Mouse (Mus musculus): ENCODE data around the gene Dbn1. TPM values are rescaled to one million over a fixed set of nuclear protein-coding genes. Genes with fewer than 3 reads are reported as not detected.
A peak's percentile ranks its signal among the peaks of the same experiment; 100 is the strongest.

Dbn1 gene
- polyA plus RNA-seq, 1 experiment from 2014 or later: 43.0 TPM

DNA sequence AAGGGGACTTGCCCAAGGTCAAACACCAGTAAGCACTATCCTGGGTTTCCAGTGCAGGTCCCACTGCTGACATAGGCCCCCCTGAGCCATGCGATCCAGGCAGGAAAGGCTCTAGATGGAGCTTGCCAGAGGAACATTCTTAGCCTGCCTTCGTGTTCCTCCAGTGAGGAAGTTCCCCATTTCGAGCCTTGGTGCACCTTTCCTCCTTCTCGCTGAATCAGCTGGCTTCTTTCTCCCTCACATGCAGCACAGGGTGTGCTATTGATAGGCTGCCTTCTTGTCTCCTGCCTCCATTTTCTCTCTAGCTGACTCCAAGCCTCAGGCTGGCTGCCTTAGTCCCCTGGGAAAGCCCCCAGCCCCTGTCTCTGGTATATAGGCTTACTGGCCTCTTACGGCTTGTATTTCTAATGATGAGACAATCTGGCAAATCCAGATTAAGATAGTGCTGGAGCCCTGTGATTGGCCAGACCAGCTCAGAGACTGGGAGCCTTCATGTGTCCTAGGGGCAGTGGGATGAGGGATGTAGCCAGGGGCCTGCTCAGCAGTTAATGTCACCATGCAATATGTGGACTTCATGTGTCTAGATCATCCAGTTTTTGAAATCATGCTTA is 22.0 kb downstream of the Dbn1 start:
- no peaks in the 10 kb centered on the region for H3K9me3 ChIP-seq (ENCODE audit: low read length)
- WGBS: 68% methylated on average over 5 of the region's 5 CpGs
- H3K4me1 ChIP-seq (ENCODE audit: insufficient read depth, low read depth, low read length): peaks cover 13% of the 10 kb centered on the region
- no peak overlapping the region for H3K27ac ChIP-seq (ENCODE audit: low read length)
- ATAC-seq (no peak), DNase-seq (ENCODE audit: low spot score) (no peak)
- peaks cover 6% of the 10 kb centered on the region; the same call in 1 of the 2 replicates for H3K36me3 ChIP-seq (ENCODE audit: insufficient read depth, low read length)
- no peak overlapping the region for H3K9ac ChIP-seq (replicated peaks; ENCODE audit: low read depth)
- TF ChIP-seq CTCF (IDR thresholded peaks at IDR 0.05) (no peak), EP300 (IDR thresholded peaks at IDR 0.05) (no peak)
- H3K4me3 ChIP-seq (ENCODE audit: low read depth, low read length): no peak overlapping the region
- H3K27me3 ChIP-seq (replicated peaks; ENCODE audit: insufficient read depth, low read length): 0 out of 2 replicates have a peak, but pooled peaks cover 7% of the 10 kb centered on the region
- no peak overlapping the region for H3K4me2 ChIP-seq (replicated peaks; ENCODE audit: low read depth, low read length)

DNA sequence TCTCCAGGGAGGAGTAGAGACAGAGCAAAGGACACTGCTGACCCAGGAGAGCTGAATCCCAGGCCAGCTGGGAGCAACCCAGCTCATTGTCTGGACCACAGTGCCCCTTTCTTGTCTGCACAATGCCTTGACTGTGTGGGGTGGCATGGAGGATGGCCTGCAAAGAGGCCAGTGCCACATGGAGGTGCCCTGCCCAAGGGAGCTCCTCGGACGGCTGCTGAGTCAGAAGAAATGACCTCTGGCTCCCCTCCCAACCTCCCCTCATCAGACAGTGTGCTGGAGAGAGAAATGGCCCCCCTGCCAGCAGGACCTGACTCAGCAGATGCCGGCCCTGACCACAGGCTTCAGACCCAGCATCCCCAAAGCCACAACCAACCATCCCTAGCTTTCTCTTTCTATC is 22.7 kb downstream of the Dbn1 start:
- Histone ChIP-seq H3K4me1 (ENCODE audit: insufficient read depth, low read depth, low read length) (peaks cover 10% of the 10 kb centered on the region; the same call in 1 of the 2 replicates), H3K9me3 (ENCODE audit: low read length) (no peaks in the 10 kb centered on the region), H3K27ac (ENCODE audit: low read length) (no peak overlapping the region), H3K4me2 (replicated peaks; ENCODE audit: low read depth, low read length) (no peak overlapping the region), H3K4me3 (ENCODE audit: low read depth, low read length) (no peak overlapping the region), H3K9ac (replicated peaks; ENCODE audit: low read depth) (no peak overlapping the region), H3K36me3 (ENCODE audit: insufficient read depth, low read length) (peaks cover 6% of the 10 kb centered on the region; the same call in 1 of the 2 replicates), H3K27me3 (replicated peaks; ENCODE audit: insufficient read depth, low read length) (no peaks in the 10 kb centered on the region)
- no peak for DNase-seq (ENCODE audit: low spot score)
- no peak for ATAC-seq
- TF ChIP-seq EP300 (IDR thresholded peaks at IDR 0.05) (no peak), CTCF (IDR thresholded peaks at IDR 0.05) (no peak)
- 44% methylated on average over 3 of the region's 3 CpGs for WGBS

DNA sequence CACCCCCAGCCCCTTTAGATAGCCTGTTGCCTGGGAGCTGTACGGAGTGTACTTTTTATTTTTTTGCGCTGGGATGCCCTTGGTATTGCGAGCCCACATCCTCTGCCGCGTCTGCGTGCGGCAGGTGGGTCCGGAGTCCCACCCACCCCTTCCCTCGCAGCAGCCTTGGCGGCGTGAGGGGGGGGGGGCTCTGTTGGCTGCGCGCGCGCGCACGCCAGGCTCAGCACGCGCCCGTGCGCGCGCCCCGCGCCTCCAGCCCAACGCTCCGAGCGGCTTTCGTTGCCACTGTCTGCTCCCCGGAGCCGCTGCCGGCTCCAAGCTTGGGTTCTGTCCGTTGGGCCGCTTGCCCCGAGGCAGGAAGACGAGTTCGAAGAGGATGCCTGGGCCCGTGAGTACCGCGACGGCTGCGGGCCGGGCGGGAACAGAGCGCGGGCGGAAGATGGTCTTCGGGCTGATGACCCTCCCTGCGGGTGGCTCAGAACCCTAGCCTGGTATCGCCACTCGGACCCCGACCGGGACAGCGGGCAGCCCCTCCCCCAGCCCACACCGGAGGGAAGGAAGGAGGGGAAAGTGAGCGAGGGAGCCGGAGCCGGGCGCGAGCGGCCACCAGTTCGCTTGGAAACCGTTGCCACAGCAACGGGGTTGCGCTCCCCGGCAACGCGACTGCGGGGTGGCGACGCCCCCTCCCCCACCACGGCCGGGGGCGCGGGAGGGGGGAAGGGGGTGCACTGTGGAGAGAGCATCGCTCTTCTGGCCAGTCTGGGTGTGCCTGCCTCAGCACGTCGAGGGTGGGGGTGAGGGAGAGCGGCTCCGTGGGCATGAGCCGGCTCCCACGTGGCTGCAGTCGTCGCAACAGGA is 23.7 kb downstream of the Dbn1 start, which contains the start of gene Prr7:
Prr7 (plus strand) TSS at position 241 of the 858 bp plus-strand sequence.
- DNase-seq (ENCODE audit: low spot score): no peak
- no peak within 1 kb of the TSS for H3K27ac ChIP-seq (ENCODE audit: low read length)
- peaks cover 10% of the 10 kb centered on the region; the same call in 1 of the 2 replicates for H3K4me1 ChIP-seq (ENCODE audit: insufficient read depth, low read depth, low read length)
- WGBS: under 1% methylated on average over 59 of the region's 84 CpGs
- ATAC-seq: peak; percentile 46
- H3K4me2 ChIP-seq (replicated peaks; ENCODE audit: low read depth, low read length): peak within 1 kb of the TSS; percentile 88
- peak within 1 kb of the TSS; percentile 32 for H3K9ac ChIP-seq (replicated peaks; ENCODE audit: low read depth)
- H3K36me3 ChIP-seq (ENCODE audit: insufficient read depth, low read length): peaks cover 8% of the 10 kb centered on the region; the same call in 1 of the 2 replicates
- H3K27me3 ChIP-seq (replicated peaks; ENCODE audit: insufficient read depth, low read length): no peaks in the 10 kb centered on the region
- no peaks in the 10 kb centered on the region for H3K9me3 ChIP-seq (ENCODE audit: low read length)
- TF ChIP-seq EP300 (IDR thresholded peaks at IDR 0.05) (no peak), CTCF (IDR thresholded peaks at IDR 0.05) (no peak)
- peak within 1 kb of the TSS; percentile 49 for H3K4me3 ChIP-seq (ENCODE audit: low read depth, low read length)

DNA sequence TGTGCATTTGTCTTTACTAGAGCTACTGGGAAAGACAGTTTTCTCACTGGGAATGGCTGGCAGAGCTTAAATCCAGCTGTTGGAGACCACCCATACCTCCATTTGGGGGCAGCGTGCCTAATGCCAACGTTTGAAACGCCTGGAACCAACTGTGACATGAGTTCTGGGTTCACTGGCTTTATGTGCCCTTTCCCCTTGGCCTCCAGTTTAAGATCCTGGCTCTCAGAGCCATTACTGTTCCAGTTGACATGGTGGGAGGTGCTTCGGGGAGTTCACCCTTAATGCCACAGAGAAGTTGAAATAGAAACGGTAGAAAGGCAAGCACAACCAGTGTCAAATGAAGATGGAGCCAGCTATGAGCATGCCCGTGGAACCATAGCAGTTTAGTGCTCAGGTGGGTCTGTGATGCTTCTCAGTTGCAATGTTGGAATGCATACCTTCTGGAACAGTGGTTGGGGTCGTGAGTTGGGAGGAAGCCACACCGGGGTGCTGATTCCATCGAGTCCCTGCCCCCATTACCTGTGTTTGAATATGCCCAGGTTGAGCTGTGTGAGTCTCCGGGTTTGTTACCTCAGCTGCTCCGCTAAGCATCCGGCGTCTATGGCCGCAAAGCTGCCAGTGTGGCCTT is 24.4 kb downstream of the Dbn1 start:
- Histone ChIP-seq H3K27me3 (replicated peaks; ENCODE audit: insufficient read depth, low read length) (no peaks in the 10 kb centered on the region), H3K4me2 (replicated peaks; ENCODE audit: low read depth, low read length) (peak overlapping the region; percentile 88), H3K9me3 (ENCODE audit: low read length) (no peaks in the 10 kb centered on the region), H3K4me3 (ENCODE audit: low read depth, low read length) (peak overlapping the region; percentile 49; the same call in 1 of the 2 replicates), H3K36me3 (ENCODE audit: insufficient read depth, low read length) (peaks cover 14% of the 10 kb centered on the region; the same call in 1 of the 2 replicates), H3K9ac (replicated peaks; ENCODE audit: low read depth) (no peak overlapping the region; the same call in 1 of the 2 replicates), H3K27ac (ENCODE audit: low read length) (no peak overlapping the region), H3K4me1 (ENCODE audit: insufficient read depth, low read depth, low read length) (peaks cover 10% of the 10 kb centered on the region; the same call in 1 of the 2 replicates)
- ATAC-seq (no peak), DNase-seq (ENCODE audit: low spot score) (no peak)
- 16% methylated on average over 14 of the region's 14 CpGs for WGBS
- TF ChIP-seq EP300 (IDR thresholded peaks at IDR 0.05): no peak
- TF ChIP-seq CTCF (IDR thresholded peaks at IDR 0.05): no peak

DNA sequence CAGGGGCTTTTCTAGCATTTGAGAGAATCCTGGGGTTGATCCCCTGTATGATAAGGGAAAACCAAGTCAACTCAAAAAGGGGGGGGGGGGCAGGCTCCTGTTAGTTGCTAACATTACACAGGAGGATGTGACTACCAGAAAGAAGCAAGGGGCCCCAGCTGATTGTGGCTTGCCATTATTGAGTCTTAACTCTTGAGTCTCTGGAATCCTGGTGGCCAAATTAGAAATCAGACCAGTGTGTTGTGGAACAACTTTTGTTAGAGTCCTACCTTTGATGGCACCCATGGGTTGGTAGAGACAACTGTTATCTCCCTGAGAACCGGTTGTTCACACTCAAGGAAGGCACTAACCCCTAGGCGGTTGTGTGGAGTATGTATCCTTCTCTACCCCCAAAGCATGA is 24.9 kb downstream of the Dbn1 start:
- Histone ChIP-seq H3K27ac (ENCODE audit: low read length) (no peak overlapping the region), H3K36me3 (ENCODE audit: insufficient read depth, low read length) (peaks cover 14% of the 10 kb centered on the region; the same call in 1 of the 2 replicates), H3K9me3 (ENCODE audit: low read length) (no peaks in the 10 kb centered on the region), H3K9ac (replicated peaks; ENCODE audit: low read depth) (no peak overlapping the region), H3K4me3 (ENCODE audit: low read depth, low read length) (no peak overlapping the region), H3K4me1 (ENCODE audit: insufficient read depth, low read depth, low read length) (peaks cover 10% of the 10 kb centered on the region; the same call in 1 of the 2 replicates), H3K4me2 (replicated peaks; ENCODE audit: low read depth, low read length) (no peak overlapping the region), H3K27me3 (replicated peaks; ENCODE audit: insufficient read depth, low read length) (no peaks in the 10 kb centered on the region)
- no peak for DNase-seq (ENCODE audit: low spot score)
- ATAC-seq: no peak
- no peak for TF ChIP-seq CTCF (IDR thresholded peaks at IDR 0.05)
- no peak for TF ChIP-seq EP300 (IDR thresholded peaks at IDR 0.05)
- 32% methylated on average over 2 of the region's 2 CpGs for WGBS
